Comparison of ENCODE assay signal across 28 mouse cellular contexts in genomic region chr3:33916818-33917217, GRCm38 (mm10).
DNase-seq lines count a peak whose midpoint lies in the region; ATAC-seq and TF ChIP-seq lines count a peak whose summit lies in the region.
"Had no signal": no experiment of that assay in that cellular context is flagged by ENCODE, and none has a peak within 500 bp of the region (broad histone marks: within the 10 kb centered on the region; RNA-seq: fewer than 3 reads in every experiment).

No protein-coding gene starts in this region.

- H3K4me1 ChIP-seq in liver, embryonic 14.5 days (replicated peaks; ENCODE audit: control insufficient read depth in 2 of 2, insufficient read depth in 2 of 2, low read length in 1 of 2) = no peaks in the 10 kb centered on the region
- peaks cover 3% of the 10 kb centered on the region; the same call in 1 of the 2 replicates for H3K4me1 ChIP-seq in liver, embryonic 12.5 days
- peaks cover 10 to 14% of the 10 kb centered on the region in 2 experiments; a peak in 3 of 4 replicates for H3K4me1 ChIP-seq in MEL (ENCODE audit: control insufficient read depth in 1 of 2, insufficient read depth in 2 of 2, low read length in 2 of 2)
- H3K4me1 ChIP-seq: embryonic facial prominence, embryonic 10.5 days; embryonic facial prominence, embryonic 13.5 days; forebrain, embryonic 12.5 days; hindbrain, embryonic 10.5 days; hindbrain, embryonic 13.5 days; intestine, embryonic 15.5 days had no signal

- peak in 2 of 3 experiments; percentile 17 to 33 for DNase-seq in liver, embryonic 14.5 days (ENCODE audit: low read depth in 3 of 3, low spot score in 3 of 3)
- DNase-seq in MEL (ENCODE audit: low read depth, low spot score) = peak; percentile 81
- DNase-seq in c-Kit-positive CD71-positive TER-119-negative erythroid progenitor cells, embryonic 14.5 days (ENCODE audit: low read depth) = peak; percentile 22
- DNase-seq in adrenal gland, postnatal 14 days = no peak
- DNase-seq in lung, postnatal 25 days (ENCODE audit: low spot score) = no peak
- DNase-seq: adrenal gland, adult 8-10 months; adrenal gland, postnatal 36 days; cerebellum, adult 11-12 months; cerebellum, adult 8-10 months; cerebellum, postnatal 10 days; cerebellum, postnatal 36 days; embryo, embryonic 11 days; gastrocnemius, postnatal 10 days; gastrocnemius, postnatal 36 days; heart, adult 2 months had no signal

- no peak for TF ChIP-seq CTCF in liver, embryonic 14.5 days (IDR thresholded peaks at IDR 0.05; ENCODE audit: low read depth)
- TF ChIP-seq CTCF in MEL (IDR thresholded peaks at IDR 0.05 in 2 of 3, conservative IDR thresholded peaks at IDR 0.05 in 1 of 3; ENCODE audit: control insufficient read depth in 1 of 3, insufficient read depth in 1 of 3, low read depth in 2 of 3, low read length in 3 of 3, poor library complexity in 1 of 3, severe bottlenecking in 1 of 3) = no peak

- TF ChIP-seq RAD21 in MEL (IDR thresholded peaks at IDR 0.05; ENCODE audit: low read depth, low read length) = no peak

- no peaks in the 10 kb centered on the region for H3K36me3 ChIP-seq in liver, embryonic 14.5 days (replicated peaks; ENCODE audit: control insufficient read depth, insufficient read depth, low read depth)
- H3K36me3 ChIP-seq in liver, embryonic 12.5 days = no peaks in the 10 kb centered on the region
- peaks cover 0 to 14% of the 10 kb centered on the region in 2 experiments; a peak in 2 of 4 replicates for H3K36me3 ChIP-seq in MEL (ENCODE audit: control insufficient read depth in 1 of 2, insufficient read depth in 2 of 2, low read length in 2 of 2)
- H3K36me3 ChIP-seq: embryonic facial prominence, embryonic 10.5 days; embryonic facial prominence, embryonic 13.5 days; forebrain, embryonic 12.5 days; hindbrain, embryonic 10.5 days; hindbrain, embryonic 13.5 days; intestine, embryonic 15.5 days had no signal

- no peak for TF ChIP-seq POLR2A in MEL (IDR thresholded peaks at IDR 0.05; ENCODE audit: control insufficient read depth in 1 of 2, insufficient read depth in 1 of 2, low read depth in 1 of 2, low read length in 2 of 2, poor library complexity in 1 of 2)

- peak; percentile 46; the same call in 1 of the 2 replicates for TF ChIP-seq EP300 in liver, embryonic 14.5 days (IDR thresholded peaks at IDR 0.05; ENCODE audit: low read depth)
- TF ChIP-seq EP300 in MEL (IDR thresholded peaks at IDR 0.05; ENCODE audit: low read depth in 1 of 2, low read length in 2 of 2) = peak; percentile 99 to 100

- no peak overlapping the region for H3K4me3 ChIP-seq in liver, embryonic 14.5 days (ENCODE audit: insufficient read depth in 1 of 2, low read depth in 2 of 2, low read length in 2 of 2)
- no peak overlapping the region for H3K4me3 ChIP-seq in liver, embryonic 12.5 days
- peak overlapping the region; percentile 49 to 67 for H3K4me3 ChIP-seq in MEL (ENCODE audit: control insufficient read depth in 1 of 2, insufficient read depth in 1 of 2, low read depth in 2 of 2, low read length in 2 of 2)
- H3K4me3 ChIP-seq: embryonic facial prominence, embryonic 10.5 days; embryonic facial prominence, embryonic 13.5 days; erythroblast, embryonic 14.5 days; forebrain, embryonic 12.5 days; heart, adult 2 months; hindbrain, embryonic 10.5 days; hindbrain, embryonic 13.5 days; intestine, embryonic 15.5 days had no signal

- ATAC-seq in liver, embryonic 14.5 days (ENCODE audit: insufficient read depth) = no peak
- no peak for ATAC-seq in liver, embryonic 12.5 days
- ATAC-seq: activated CD4-positive, CD25-positive, alpha-beta regulatory T cell, adult 4 months; CD4-positive, CD25-positive, alpha-beta regulatory T cell, adult 4 months; forebrain, embryonic 16.5 days; hindbrain, embryonic 16.5 days; intestine, embryonic 15.5 days had no signal

- H3K79me2 ChIP-seq in MEL (ENCODE audit: control insufficient read depth, insufficient read depth, low read length, poor library complexity) = no peaks in the 10 kb centered on the region

- no peaks in the 10 kb centered on the region for H3K9me3 ChIP-seq in liver, embryonic 14.5 days (ENCODE audit: control insufficient read depth, low read length)
- no peaks in the 10 kb centered on the region for H3K9me3 ChIP-seq in liver, embryonic 12.5 days (replicated peaks)
- H3K9me3 ChIP-seq in MEL (replicated peaks; ENCODE audit: insufficient read depth, low read length) = no peaks in the 10 kb centered on the region
- H3K9me3 ChIP-seq: embryonic facial prominence, embryonic 10.5 days; forebrain, embryonic 12.5 days; hindbrain, embryonic 10.5 days; hindbrain, embryonic 13.5 days; intestine, embryonic 15.5 days had no signal

- 56% methylated on average over 6 of the region's 6 CpGs for WGBS in liver, embryonic 14.5 days (ENCODE audit: insufficient replicate concordance)
- WGBS in liver, embryonic 12.5 days (ENCODE audit: insufficient replicate concordance) = 63% methylated on average over 6 of the region's 6 CpGs

- H3K9ac ChIP-seq in liver, embryonic 14.5 days (replicated peaks) = no peak overlapping the region
- no peak overlapping the region for H3K9ac ChIP-seq in liver, embryonic 12.5 days
- H3K9ac ChIP-seq in MEL (ENCODE audit: control insufficient read depth, low read depth, low read length, poor library complexity, severe bottlenecking) = peak overlapping the region; percentile 30
- H3K9ac ChIP-seq: embryonic facial prominence, embryonic 13.5 days; forebrain, embryonic 12.5 days; hindbrain, embryonic 13.5 days; intestine, embryonic 15.5 days had no signal

- H3K27ac ChIP-seq in liver, embryonic 14.5 days = no peak overlapping the region
- no peak overlapping the region for H3K27ac ChIP-seq in liver, embryonic 12.5 days
- peak overlapping the region; percentile 91 for H3K27ac ChIP-seq in MEL (ENCODE audit: control insufficient read depth, low read depth, low read length)
- H3K27ac ChIP-seq: embryonic facial prominence, embryonic 10.5 days; embryonic facial prominence, embryonic 13.5 days; forebrain, embryonic 12.5 days; heart, adult 2 months; hindbrain, embryonic 10.5 days; hindbrain, embryonic 13.5 days; intestine, embryonic 15.5 days had no signal

- no peak overlapping the region for H3K4me2 ChIP-seq in liver, embryonic 14.5 days (ENCODE audit: low read depth)
- no peak overlapping the region for H3K4me2 ChIP-seq in liver, embryonic 12.5 days
- H3K4me2 ChIP-seq: embryonic facial prominence, embryonic 13.5 days; forebrain, embryonic 12.5 days; heart, embryonic 11.5 days; hindbrain, embryonic 13.5 days; intestine, embryonic 15.5 days had no signal

- H3K27me3 ChIP-seq in liver, embryonic 14.5 days (ENCODE audit: control insufficient read depth, insufficient read depth, low read length) = no peaks in the 10 kb centered on the region
- H3K27me3 ChIP-seq in liver, embryonic 12.5 days (replicated peaks) = no peaks in the 10 kb centered on the region
- H3K27me3 ChIP-seq in MEL (ENCODE audit: control insufficient read depth in 1 of 2, insufficient read depth in 2 of 2, low read length in 2 of 2) = no peaks in the 10 kb centered on the region
- H3K27me3 ChIP-seq: embryonic facial prominence, embryonic 13.5 days; intestine, embryonic 15.5 days had no signal

TF ChIP-seq in MEL, 35 proteins besides CTCF, POLR2A, EP300 and RAD21:
- TF ChIP-seq TCF12 (IDR thresholded peaks at IDR 0.05; ENCODE audit: low read depth, low read length) (peak; percentile 99), TAL1 (IDR thresholded peaks at IDR 0.05; ENCODE audit: low read length) (peak; percentile 87), GABPA (IDR thresholded peaks at IDR 0.05; ENCODE audit: low read depth, low read length) (no peak), UBTF (IDR thresholded peaks at IDR 0.05; ENCODE audit: borderline replicate concordance, insufficient read depth, low read depth, low read length) (no peak), SIN3A (IDR thresholded peaks at IDR 0.05; ENCODE audit: low read length) (peak; percentile 86), ZC3H11A (IDR thresholded peaks at IDR 0.05; ENCODE audit: low read depth, low read length) (no peak), HCFC1 (IDR thresholded peaks at IDR 0.05; ENCODE audit: low read depth, low read length) (peak; percentile 56), ETS1 (IDR thresholded peaks at IDR 0.05; ENCODE audit: low read depth, low read length) (peak; percentile 93), MAZ (IDR thresholded peaks at IDR 0.05; ENCODE audit: low read depth, low read length) (peak; percentile 51; the same call in 1 of the 2 replicates), ZKSCAN1 (IDR thresholded peaks at IDR 0.05; ENCODE audit: low read depth, low read length) (no peak), KAT2A (conservative IDR thresholded peaks at IDR 0.05; ENCODE audit: low read depth, low read length) (peak; percentile 11; the same call in 1 of the 2 replicates), MYB (IDR thresholded peaks at IDR 0.05; ENCODE audit: low read depth, low read length) (peak; percentile 94), CHD1 (IDR thresholded peaks at IDR 0.05; ENCODE audit: low read depth, low read length) (0 out of 2 replicates have a peak, but pooled peaks have one; percentile 48), BHLHE40 (IDR thresholded peaks at IDR 0.05; ENCODE audit: borderline replicate concordance, low read depth, low read length) (peak; percentile 45; the same call in 1 of the 2 replicates), E2F4 (IDR thresholded peaks at IDR 0.05; ENCODE audit: borderline replicate concordance, low read depth, low read length) (no peak), CHD2 (IDR thresholded peaks at IDR 0.05; ENCODE audit: low read length) (no peak; the same call in 1 of the 2 replicates), POLR2AphosphoS2 (IDR thresholded peaks at IDR 0.05; ENCODE audit: low read length) (no peak), NRF1 (IDR thresholded peaks at IDR 0.05; ENCODE audit: insufficient read depth, low read depth, low read length, poor library complexity, severe bottlenecking) (no peak), RCOR1 (IDR thresholded peaks at IDR 0.05; ENCODE audit: low read depth, low read length) (peak; percentile 89), ELF1 (IDR thresholded peaks at IDR 0.05; ENCODE audit: low read depth, low read length) (peak; percentile 77; the same call in 1 of the 2 replicates), TBP (IDR thresholded peaks at IDR 0.05; ENCODE audit: low read depth, low read length) (0 out of 2 replicates have a peak, but pooled peaks have one; percentile 42), GATA1 (IDR thresholded peaks at IDR 0.05; ENCODE audit: low read depth, low read length) (peak; percentile 98), MYC (IDR thresholded peaks at IDR 0.05; ENCODE audit: low read depth, low read length) (peak; percentile 78; the same call in 1 of the 2 replicates), ZNF384 (IDR thresholded peaks at IDR 0.05; ENCODE audit: low read depth, low read length) (peak; percentile 85)

Comparison
In these comparisons a context has a peak if more than half of its experiments do, and no peak if none do; other contexts are left out.
1. DNase-seq: peak in liver, embryonic 14.5 days (2 of 3), MEL (single experiment) and c-Kit-positive CD71-positive TER-119-negative erythroid progenitor cells, embryonic 14.5 days (single experiment); none in adrenal gland, postnatal 14 days (single experiment) and lung, postnatal 25 days (single experiment).
2. H3K4me3 ChIP-seq: peak in MEL (2 of 2); none in liver, embryonic 14.5 days (0 of 2) and liver, embryonic 12.5 days (single experiment).